Mouse (Mus musculus) CH12.LX (cell line): ENCODE measurements around the gene Rpp25l.

ENCODE experiments used
- CTCF ChIP-seq, 2 experiments: IDR thresholded peaks in 1 of 2; conservative IDR thresholded peaks in 1 of 2; 2 replicates each; pipeline ENCODE4 v1.5.1; 2011 to 2012; ENCODE audit warnings: low read depth in 2 of 2, low read length in 2 of 2, improper control_type of control experiment in 1 of 2, inconsistent platforms in 1 of 2, mild to moderate bottlenecking in 1 of 2, moderate library complexity in 1 of 2
- E2F4 ChIP-seq: IDR thresholded peaks from 2 replicates; pipeline ENCODE4 v1.6.1; 2011; ENCODE audit warnings: low read depth, low read length, improper control_type of control experiment; ENCODE audit not compliant: insufficient replicate concordance
- EP300 ChIP-seq: IDR thresholded peaks from 2 replicates; pipeline ENCODE4 v1.6.1; 2011; ENCODE audit warnings: low read length, improper control_type of control experiment
- TCF12 ChIP-seq: IDR thresholded peaks from 2 replicates; pipeline ENCODE4 v1.6.1; 2014; ENCODE audit warnings: low read depth, mild to moderate bottlenecking, inconsistent platforms, low read length, improper control_type of control experiment
- USF1 ChIP-seq: IDR thresholded peaks from 2 replicates; pipeline ENCODE4 v1.6.1; 2014; ENCODE audit warnings: low read depth, mild to moderate bottlenecking, inconsistent platforms, low read length, improper control_type of control experiment

DNA sequence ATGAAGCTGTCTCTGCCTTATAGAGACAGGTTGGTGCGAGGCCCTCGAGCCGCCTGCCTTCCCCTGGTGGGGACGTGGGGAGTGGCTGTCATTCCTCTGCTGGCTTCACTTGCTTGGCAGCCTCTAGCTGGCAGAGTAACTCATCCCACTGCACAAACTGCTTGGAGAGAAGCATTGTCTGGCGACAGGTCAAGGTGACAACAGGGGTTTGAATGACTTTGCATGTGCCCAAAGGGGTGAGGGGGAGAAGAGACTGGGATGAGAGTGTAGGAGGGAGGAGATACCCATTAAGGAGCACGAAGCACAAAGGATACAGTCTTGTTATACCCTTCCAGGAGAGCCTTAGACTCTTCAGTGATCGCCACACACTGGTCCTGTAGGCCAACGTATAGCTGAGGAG lies 1.7 kb upstream of the Rpp25l start:
- TF ChIP-seq E2F4 (no peak), USF1 (no peak), TCF12 (no peak), CTCF (conservative IDR thresholded peaks at IDR 0.05 in 1 of 2, IDR thresholded peaks at IDR 0.05 in 1 of 2; ENCODE audit: low read depth in 2 of 2, low read length in 2 of 2) (no peak), EP300 (no peak)
